Mouse (Mus musculus) cerebellum, adult 2 months (tissue): ENCODE data around the gene Carmil1.

Experiments used
- CTCF ChIP-seq: fragments of 200-500 bp; IDR thresholded peaks from 2 replicates; pipeline ENCODE4 v1.5.1; 2011; ENCODE audit warnings: low read depth, mild to moderate bottlenecking, control low read depth, low read length, moderate library complexity, borderline replicate concordance; ENCODE audit not compliant: insufficient read depth
- POLR2A ChIP-seq: fragments of 200-500 bp; IDR thresholded peaks from 2 replicates; pipeline ENCODE4 v1.6.1; 2011; ENCODE audit warnings: low read length, control low read depth, borderline replicate concordance; ENCODE audit not compliant: insufficient read depth

GRCm38 (mm10) chr13:24242429-24243106 lies 38.0 kb downstream of the Carmil1 start:
- TF ChIP-seq POLR2A (no peak), CTCF (no peak)
